Mouse (Mus musculus) spleen, postnatal 14 days (tissue): ENCODE measurements at regions not wholly inside any gene's neighbourhood (a gene's known extent, or its start where the extent isn't known, plus 50 kb on each side); places are given as distances from the start of the nearest gene placed in this dataset.
"Not testable (repeated sequence)": the region's sequence is repeated elsewhere in the genome, so short reads cannot be mapped to it uniquely, and the experiment has no call there.

ENCODE experiments used
- DNase-seq, 2 experiments: peaks; one replicate each; pipeline ENCODE4 v3.0.0; 2021 to 2022; ENCODE audit warnings: low spot score in 2 of 2

- not testable (repeated sequence) for DNase-seq
Measured at GRCm38 (mm10) chr12:77526581-77526980, 288.7 kb downstream of the Fut8 start.

GRCm38 (mm10) chr12:77527499-77527898, 289.6 kb downstream of the Fut8 start:
- no peak for DNase-seq

DNA sequence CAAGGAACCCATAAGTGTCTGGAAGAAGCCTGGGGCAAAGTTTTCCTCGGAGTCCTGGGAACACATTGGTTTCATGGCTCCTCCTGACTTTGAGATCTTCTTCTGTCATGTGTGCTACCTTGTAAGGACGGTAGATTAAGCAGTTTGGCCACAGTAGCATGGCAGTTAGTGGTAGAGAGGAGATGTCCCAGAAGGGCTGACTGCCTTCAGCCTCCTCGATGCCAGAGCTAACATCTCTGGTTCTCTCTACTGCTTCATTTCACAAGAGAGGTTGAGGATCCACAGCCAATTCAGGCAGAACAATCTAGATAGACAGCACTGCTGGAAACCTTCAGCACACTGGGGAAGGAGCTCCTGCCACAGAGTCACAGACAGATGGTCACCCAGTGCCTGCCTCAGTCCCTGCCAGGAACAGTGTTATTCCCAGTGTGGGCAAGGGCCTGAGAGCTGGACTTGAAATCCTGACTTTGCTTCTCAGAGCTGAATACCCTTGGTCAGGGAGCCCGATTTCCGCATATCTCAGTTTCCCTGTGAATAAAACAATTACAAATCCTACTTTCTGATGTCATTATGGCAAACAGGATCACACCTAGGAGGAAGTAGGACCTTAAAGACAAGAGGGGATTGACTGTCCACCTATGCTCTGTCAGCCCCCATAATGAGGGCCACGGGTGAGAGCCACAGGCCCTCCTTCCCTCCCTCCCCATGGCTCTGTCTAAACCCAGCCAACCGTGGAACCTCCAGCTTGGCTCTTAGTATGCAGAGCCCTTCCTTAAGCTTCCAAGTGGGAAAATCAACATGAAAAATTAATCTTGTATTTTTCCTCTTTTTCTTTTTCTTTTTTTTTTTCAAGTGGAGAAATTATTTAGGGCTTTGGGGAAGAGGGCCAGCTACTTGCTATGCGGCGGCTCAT, 290.3 kb downstream of the Fut8 start:
- DNase-seq, result no peak

GRCm38 (mm10) chr12:77528868-77529271, 290.9 kb downstream of the Fut8 start:
- no peak for DNase-seq

DNA sequence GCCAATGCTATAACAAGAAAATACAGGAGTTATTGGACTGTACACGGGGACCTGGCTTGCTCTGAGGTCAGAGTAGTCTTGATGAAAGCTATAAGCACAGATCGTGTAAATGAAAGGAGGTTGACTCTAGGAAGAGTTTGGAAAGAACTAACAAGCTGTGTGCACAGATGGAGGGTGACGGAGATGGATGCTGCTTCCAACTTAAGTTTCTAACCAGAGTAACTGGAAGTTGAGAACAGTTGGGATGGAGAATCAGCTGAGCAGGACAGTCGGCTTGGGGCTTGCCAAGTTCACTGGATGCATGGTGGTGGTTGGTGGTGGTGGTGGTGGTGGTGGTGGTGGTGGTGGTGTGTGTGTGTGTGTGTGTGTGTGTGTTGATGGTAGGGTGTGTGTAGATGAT, 291.5 kb downstream of the Fut8 start:
- no peak for DNase-seq

DNA sequence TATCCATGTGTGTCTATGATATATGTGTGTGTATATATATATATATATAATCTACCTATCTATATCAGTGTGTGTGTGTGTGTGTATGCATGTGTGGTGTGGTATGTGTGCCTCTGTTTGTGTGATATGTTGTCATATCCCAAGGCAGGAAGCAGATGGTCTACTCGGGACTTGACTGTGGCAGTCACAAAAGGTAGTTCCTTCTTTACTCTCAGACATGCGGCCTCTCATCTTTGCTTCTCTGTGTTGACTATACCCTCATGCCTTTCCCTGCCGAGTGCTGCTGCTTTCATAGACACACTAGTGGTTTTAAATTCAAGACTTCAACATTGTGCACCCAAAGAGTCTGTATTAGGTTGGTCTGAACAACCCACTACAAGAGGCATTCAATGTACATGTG, 292.0 kb downstream of the Fut8 start:
- no peak for DNase-seq

DNA sequence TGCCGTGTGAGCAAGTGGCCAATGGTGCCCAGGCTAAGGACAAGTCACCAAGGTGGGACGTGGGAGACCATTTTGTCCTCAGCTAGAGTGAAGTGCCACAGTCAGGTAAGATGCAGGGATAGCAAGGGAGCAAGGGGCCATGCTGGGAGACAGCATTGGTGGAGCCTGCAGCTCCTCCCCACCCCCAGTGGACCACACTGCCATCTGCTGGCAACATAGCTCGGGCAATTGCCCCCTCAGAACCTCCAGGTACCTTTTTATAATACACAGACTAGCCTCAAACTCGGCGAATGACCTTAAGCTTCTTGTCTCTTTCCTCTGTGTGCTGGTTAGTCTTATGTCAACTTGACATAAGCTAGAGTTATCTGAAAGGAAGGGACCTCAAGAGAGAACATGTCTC, 293.4 kb downstream of the Fut8 start:
- peak; percentile 26 to 62 for DNase-seq

GRCm38 (mm10) chr12:77532547-77532946, 294.6 kb downstream of the Fut8 start:
- DNase-seq, result no peak

- no peak for DNase-seq
Measured at GRCm38 (mm10) chr12:77533606-77534005, 295.7 kb downstream of the Fut8 start.

DNA sequence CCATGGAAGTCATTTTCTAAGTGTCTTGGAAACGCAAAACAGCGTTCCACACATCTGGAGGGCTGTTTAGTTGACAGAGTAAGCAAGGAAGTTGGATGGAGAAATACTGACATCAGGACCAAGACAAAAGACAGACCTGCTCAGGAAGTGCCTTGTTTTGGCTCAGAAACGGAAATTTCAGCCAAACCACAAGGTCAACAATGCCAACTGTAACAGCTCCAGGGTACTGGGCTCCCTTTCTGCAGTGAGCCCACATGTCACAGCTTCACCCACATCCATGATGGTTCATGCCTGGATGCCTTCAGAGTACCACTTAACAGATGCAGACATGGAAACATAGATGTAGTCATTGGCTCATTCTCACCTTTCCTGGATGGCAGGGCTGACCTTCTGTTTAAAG, 296.2 kb downstream of the Fut8 start:
- DNase-seq, result no peak

GRCm38 (mm10) chr12:77535147-77535546, 297.2 kb downstream of the Fut8 start:
- no peak for DNase-seq

- no peak for DNase-seq
Measured at GRCm38 (mm10) chr12:77537139-77537848, 299.4 kb downstream of the Fut8 start.

GRCm38 (mm10) chr12:77539661-77540431, 301.9 kb downstream of the Fut8 start:
- no peak for DNase-seq

- DNase-seq, result no peak
Measured at GRCm38 (mm10) chr12:77541051-77541765, 303.3 kb downstream of the Fut8 start.

DNA sequence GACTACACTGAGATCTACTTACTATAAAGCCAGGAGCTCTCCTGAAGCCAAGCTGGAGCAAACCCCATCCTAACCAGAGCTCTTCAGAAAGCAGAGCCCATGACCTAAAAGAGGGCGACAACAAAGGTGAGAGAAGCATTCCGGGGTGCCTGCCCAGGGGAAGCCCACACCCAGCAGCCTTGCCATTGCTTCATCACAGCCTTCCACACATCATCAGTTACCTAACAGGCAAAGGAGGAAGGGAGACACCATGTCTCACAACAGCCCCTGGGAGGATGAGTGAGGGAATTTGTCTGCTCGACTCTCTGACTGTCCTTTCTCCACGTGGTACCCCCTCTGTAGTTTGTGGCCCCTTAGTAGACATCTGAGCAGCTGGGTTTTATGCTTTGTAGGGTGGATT, 303.9 kb downstream of the Fut8 start:
- no peak for DNase-seq

DNA sequence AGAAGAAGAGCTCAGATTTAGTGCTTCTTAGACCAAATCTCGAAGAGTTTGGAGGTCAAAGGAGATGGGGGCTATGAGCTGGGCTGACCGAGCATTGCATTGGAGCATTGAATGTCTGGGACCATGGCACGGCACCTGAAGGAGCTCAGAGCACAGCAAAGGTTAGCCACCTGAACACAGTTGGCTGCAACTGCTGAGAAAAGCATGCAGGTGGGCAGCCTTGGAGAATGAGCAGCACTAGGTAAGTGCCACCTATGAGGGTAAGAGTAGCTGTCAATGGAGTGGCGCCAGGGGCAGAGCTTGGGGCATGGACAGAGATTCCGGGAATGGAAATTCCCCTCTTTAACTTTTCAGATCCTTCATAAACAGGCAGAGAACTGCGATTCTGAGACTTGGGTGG, 305.7 kb downstream of the Fut8 start:
- no peak for DNase-seq

DNA sequence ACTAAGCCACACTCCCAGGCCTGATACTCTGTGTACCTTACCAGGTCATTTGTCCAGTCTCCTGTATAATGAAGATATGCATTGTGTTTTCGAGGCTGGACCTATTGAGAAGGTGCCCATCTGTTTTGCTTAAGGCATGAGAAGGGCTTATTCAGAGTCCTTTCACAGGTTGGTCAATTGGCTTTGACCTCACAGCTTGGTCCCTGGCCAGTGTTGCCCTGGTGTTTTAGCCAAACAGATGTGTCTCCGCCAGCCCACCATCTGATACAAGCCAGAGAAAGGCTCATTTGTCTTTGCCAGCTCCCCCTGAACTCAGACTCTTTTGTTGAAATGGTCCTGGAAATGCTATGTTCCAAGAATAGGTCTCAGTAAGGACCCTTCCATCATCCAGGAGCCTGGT, 308.2 kb downstream of the Fut8 start:
- no peak for DNase-seq

- DNase-seq, result peak in 1 of 2 experiments; percentile 14
Measured at GRCm38 (mm10) chr12:77568286-77568685, 330.4 kb downstream of the Fut8 start.

- DNase-seq, result no peak
Measured at GRCm38 (mm10) chr12:77570501-77570900, 332.6 kb downstream of the Fut8 start.

GRCm38 (mm10) chr12:77571071-77571470, 333.1 kb downstream of the Fut8 start:
- DNase-seq, result no peak

- DNase-seq, result no peak
Measured at GRCm38 (mm10) chr12:77575046-77575445, 337.1 kb downstream of the Fut8 start.

- DNase-seq, result no peak
Measured at GRCm38 (mm10) chr12:77588297-77588696, 350.4 kb downstream of the Fut8 start.
